Mouse (Mus musculus) embryonic fibroblast, embryonic 13.5 days (primary cell): ENCODE measurements around the gene Nat14.

Experiments
- CTCF ChIP-seq: IDR thresholded peaks from 2 replicates; pipeline ENCODE4 v1.5.1; 2011; ENCODE audit warnings: mild to moderate bottlenecking, control low read depth, low read length, moderate library complexity, borderline replicate concordance; ENCODE audit not compliant: insufficient read depth
- POLR2A ChIP-seq: IDR thresholded peaks from 2 replicates; pipeline ENCODE4 v1.6.1; 2011; ENCODE audit warnings: low read depth, mild to moderate bottlenecking, control low read depth, low read length, moderate library complexity

GRCm38 (mm10) chr7:4920976-4921823 is 628 bp upstream of the Nat14 start:
- TF ChIP-seq CTCF (no peak), POLR2A (no peak)
